Mouse (Mus musculus): ENCODE data around the gene Tspan5.

DNA sequence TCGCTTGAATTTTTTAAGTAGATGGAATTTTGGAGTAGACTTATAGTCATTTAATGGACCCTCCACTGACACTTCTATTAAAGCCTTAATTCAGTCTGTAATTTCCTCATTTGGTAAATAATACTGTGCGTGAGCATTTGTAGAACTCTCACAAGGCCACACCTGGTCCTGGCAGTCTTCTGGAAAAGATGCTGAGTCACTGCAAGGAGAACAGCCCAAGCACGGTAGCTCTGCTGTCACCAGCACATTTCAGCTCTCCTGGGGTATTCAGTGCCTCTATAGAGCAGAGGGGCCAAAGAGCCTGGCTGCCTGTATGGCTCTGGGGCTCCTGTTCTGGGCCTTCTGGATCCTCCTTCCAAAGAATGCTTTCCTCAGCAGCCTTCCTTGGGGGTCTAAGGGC is 11.2 kb upstream of the Tspan5 start:
- no peak for TF ChIP-seq USF1 (IDR thresholded peaks at IDR 0.05; ENCODE audit: low read depth, low read length)
- TF ChIP-seq MAFK (IDR thresholded peaks at IDR 0.05; ENCODE audit: borderline replicate concordance, low read depth, low read length), result no peak; the same call in 1 of the 2 replicates
- no peak for TF ChIP-seq POLR2A (IDR thresholded peaks at IDR 0.05; ENCODE audit: control insufficient read depth in 1 of 2, insufficient read depth in 1 of 2, low read depth in 1 of 2, low read length in 2 of 2, poor library complexity in 1 of 2)
- no peak for TF ChIP-seq UBTF (IDR thresholded peaks at IDR 0.05; ENCODE audit: borderline replicate concordance, insufficient read depth, low read depth, low read length)
- TF ChIP-seq TAL1 (IDR thresholded peaks at IDR 0.05; ENCODE audit: low read length), result no peak
- no peak for TF ChIP-seq CHD1 (IDR thresholded peaks at IDR 0.05; ENCODE audit: low read depth, low read length)
- TF ChIP-seq CTCF (IDR thresholded peaks at IDR 0.05 in 2 of 3, conservative IDR thresholded peaks at IDR 0.05 in 1 of 3; ENCODE audit: control insufficient read depth in 1 of 3, insufficient read depth in 1 of 3, low read depth in 2 of 3, low read length in 3 of 3, poor library complexity in 1 of 3, severe bottlenecking in 1 of 3), result no peak
- TF ChIP-seq GATA1 (IDR thresholded peaks at IDR 0.05; ENCODE audit: low read depth, low read length), result no peak

Measured in MEL (cell line).